Mouse (Mus musculus): Measurements from ENCODE around the gene Tmem170b.

Tmem170b gene

GRCm38 (mm10) chr13:41605099-41606010, at the start of gene Tmem170b:
Gene Tmem170b, plus strand, starts transcription at chr13:41605907.
- DNase-seq (ENCODE audit: low spot score): peak; percentile 98

- no peak for DNase-seq (ENCODE audit: low spot score)
Measured at GRCm38 (mm10) chr13:41561024-41561423, 44.7 kb upstream of the Tmem170b start.

GRCm38 (mm10) chr13:41568421-41568820, 37.3 kb upstream of the Tmem170b start:
- no peak for DNase-seq (ENCODE audit: low spot score)

- no peak for DNase-seq (ENCODE audit: low spot score)
Measured at GRCm38 (mm10) chr13:41568926-41569325, 36.8 kb upstream of the Tmem170b start.

DNA sequence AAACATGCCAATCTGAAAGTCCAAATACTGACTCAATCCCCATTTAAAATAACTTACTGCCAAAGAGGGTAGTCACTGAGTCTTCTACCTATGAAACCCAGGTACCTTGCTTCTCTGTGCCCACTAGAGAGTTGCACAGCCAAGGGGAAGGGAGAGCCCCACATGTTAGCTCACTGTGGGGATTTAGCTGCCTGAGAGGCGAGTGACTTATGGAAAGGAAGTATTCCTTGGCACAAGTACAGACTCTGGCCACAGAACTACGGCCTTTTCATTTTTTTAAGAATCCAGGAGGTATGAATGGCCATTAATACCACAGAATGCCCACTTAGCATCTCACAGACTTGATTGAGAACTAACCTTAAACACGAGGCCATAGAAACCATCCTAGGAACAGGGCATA, 35.9 kb upstream of the Tmem170b start:
- no peak for DNase-seq (ENCODE audit: low spot score)

DNA sequence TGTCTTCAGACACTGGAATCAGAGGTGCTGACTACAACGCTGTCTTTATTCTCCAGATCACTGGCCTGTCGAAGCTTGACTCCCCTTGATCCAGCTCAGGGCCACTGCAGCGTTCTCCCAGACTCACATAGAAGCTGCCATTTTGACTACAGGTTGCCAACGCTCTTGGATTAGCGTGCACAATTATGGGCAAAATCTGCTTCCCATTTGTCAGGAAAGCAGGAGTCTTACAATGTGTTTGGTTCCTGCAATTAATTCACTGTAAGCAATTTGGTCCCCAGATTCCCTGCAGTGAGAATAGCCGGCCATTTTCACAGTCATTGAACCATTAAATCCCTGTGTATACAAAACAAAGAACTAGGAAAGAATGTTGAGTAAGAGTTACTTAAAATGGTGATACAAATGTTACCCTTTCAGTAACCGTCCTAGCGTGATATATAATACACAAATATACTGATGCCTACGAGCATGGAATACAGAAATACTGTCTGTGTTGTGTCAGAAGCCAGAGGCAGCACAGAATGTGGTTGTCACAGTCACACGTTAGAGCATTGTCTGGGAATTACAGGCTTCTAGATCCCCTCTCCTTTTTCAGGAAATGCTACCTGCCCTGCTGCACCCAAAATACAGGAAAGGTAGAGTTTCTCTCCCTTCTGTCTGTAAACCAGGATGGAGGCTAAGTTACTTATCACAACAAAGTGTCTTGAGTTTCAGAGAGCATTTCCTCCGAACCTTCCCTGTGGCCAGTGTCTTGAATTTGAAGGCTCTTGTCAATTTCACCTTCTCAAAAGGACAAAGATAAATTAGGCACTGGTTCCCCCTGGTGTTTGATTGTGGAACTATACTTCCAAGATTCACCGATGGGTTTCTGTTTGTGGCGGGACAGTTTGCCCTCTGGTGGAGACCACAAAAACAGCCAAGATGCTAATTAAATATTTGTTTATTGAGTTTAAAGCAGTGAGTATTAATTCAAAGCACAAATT, 34.0 kb upstream of the Tmem170b start:
- peak; percentile 98 for DNase-seq (ENCODE audit: low spot score)

GRCm38 (mm10) chr13:41572351-41572735, 33.4 kb upstream of the Tmem170b start:
- DNase-seq (ENCODE audit: low spot score): no peak

- DNase-seq (ENCODE audit: low spot score): no peak
Measured at GRCm38 (mm10) chr13:41573126-41573846, 32.4 kb upstream of the Tmem170b start.

GRCm38 (mm10) chr13:41581058-41581457, 24.6 kb upstream of the Tmem170b start:
- no peak for DNase-seq (ENCODE audit: low spot score)

DNA sequence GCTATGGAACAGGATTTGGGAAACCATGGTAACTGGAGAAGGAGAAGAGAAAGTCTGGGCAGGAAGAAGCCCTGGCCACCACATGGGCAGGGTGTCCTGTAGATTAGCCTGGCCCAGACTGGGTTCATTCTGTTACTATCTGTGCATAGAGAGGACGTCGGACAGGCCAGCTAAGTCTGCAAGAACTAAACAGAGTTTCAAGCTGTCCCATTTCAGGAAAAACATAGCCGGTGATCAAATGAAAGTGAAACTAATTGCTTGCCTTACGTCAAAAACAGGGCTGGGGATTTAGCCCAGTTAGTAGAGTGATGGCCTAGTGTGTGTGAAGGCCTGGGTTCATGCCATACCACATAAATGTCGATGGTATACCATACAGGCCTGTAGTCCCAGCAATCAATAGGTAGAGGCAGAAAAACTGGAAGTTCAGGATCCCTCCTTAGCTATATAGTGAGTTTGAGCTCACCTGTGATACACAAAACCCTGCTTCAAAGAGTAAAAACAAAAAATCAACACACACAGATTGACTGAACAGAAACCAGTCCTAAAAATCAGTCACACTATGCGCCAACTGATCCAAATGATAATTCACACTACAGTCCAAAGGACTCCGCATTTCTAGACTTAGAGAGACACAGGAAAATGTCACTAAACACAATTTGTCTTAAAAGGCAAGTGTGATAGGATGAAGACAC, 21.9 kb upstream of the Tmem170b start:
- DNase-seq (ENCODE audit: low spot score): no peak

DNA sequence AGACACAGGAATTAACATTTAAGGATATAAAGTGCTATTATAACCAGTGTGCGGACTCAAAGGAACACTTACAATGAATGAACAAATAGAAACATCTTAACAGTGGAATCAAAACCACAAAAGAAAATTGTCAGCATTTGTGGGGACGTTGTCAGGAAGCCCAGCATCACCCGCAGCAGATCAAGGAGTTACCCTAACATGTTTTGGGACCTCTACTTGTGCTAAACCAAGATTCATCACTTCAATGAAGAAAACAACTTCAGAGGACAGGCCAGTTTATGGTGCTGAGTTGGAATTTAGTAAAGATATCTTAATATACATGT, 21.4 kb upstream of the Tmem170b start:
- no peak for DNase-seq (ENCODE audit: low spot score)

DNA sequence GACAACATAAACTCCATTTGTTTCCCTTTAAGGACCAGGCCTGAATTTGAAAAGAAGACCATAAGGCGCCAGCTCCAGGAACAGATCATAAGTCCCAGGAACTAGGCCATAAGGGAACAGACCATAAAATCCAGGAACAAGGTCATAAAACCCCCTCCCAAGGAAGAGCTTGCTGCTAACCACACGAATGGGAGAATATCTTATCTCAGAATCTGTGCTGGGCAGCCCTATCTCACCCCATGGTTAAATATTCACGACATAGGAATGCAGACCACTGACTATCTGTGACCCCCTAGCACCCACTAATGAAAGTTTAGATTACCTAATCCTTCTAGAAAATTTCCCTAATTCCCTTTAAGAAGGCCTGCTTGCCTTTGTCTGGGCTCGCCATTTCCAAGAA, 20.8 kb upstream of the Tmem170b start:
- DNase-seq (ENCODE audit: low spot score): no peak

DNA sequence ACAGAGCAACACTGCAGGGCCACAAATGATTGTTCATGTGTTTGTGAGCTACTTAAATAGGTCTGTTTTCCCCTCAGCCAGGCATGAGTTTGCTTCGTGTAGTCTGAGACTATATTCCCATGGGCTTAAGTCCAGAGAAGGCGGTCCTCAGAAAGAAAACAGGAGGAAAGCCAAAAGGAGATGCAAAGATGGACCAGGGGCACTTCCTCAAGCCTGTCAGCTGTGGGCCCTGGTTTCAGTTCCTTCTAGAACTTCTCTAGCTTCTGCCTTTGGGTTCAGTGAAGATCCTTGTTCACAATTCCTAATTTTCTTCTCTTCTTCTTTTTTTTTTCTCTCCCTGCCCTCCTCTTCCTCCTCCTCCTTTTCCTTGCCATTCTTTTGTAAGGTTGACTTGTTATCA, 9.0 kb upstream of the Tmem170b start:
- DNase-seq (ENCODE audit: low spot score): no peak

- no peak for DNase-seq (ENCODE audit: low spot score)
Measured at GRCm38 (mm10) chr13:41599977-41600376, 5.7 kb upstream of the Tmem170b start.

DNA sequence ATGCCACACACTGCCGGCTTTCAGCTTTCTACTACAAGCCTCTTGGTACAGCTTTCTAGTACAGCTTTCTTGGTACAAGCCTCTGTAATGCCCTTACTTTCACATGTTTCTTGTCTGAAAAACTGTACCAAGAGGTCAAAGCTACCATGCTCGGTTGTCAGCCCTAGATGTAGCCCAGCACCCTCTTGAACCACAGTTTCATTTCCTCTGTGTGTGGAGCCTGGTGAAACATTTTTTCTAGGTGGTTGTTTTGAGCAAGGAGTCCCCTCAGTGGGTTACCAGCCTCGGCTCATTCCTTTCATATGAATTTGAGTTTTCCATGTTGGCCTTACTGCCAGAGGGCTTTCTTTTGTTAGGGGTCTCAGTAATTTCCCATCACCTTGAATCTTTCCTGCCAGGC, 4.7 kb upstream of the Tmem170b start:
- DNase-seq (ENCODE audit: low spot score): no peak

DNA sequence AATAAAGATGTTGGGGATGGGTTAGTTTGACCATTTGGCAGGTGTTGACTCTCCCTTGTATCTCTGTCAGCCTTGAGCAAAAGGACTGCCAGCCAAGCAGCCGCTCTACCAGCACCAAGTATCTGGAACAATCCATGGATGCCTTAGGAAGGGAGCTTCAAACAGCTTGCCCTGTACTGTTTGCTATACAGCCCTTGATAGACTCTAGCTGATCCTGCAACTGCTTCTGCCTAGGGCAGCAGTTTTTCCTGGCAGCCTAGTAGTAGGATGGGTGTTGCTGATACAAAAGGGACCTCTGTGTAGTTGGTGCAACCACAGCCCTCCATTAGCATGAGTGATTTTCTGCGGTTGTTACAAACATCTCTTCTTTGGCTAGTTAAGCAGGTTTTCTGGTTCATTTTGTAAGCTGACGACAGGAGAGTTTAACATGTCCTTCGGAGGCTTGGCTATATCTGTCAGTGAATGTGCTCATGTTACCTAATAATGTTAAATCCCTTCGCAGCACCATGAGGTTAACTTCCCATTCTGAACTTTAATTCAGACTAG, 1.7 kb upstream of the Tmem170b start:
- no peak for DNase-seq (ENCODE audit: low spot score)

DNA sequence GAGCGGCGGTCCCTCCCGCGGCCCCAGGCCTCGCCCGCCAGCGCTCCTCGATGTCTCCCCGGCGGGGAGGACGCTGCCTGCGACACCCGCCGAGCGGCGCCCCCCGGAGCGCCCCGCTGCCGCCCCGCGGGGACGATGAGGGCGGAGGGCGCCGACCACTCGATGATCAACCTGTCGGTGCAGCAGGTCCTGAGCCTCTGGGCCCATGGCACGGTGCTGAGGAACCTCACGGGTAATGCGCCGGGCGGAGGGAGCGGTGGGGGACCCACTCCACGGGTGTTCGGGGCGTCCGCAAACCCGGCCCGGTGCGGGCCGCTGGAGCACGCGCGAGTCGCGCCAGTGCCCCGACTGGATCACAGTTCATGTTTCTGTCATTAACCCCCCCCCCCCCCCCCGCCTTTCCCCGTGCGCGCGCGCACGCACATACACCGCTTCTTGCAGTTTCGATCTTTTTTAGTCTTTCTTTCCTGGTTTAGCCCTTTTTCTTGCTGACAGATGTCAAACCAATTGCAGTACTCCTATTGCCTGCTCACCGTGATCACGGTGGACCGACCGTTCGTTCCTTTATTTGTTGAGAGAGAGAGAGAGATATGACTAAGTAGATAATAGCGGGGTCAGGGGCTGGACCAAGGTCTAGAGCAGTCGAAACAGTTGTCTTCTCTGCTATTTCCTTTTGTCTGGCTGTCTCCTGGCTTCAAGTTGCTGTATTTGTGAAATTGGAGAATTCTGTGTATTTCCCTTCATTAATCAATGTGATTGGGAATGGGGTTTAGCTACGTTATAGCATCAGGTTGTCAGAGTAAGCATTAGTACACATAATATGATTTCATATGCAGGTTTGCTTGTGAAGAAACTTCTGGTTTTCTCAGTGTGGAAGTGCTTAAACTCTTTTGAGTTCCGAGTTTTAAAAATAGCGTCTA, 634 bp downstream of the Tmem170b start:
- peak; percentile 50 for DNase-seq (ENCODE audit: low spot score)

GRCm38 (mm10) chr13:41607589-41607988, 1.9 kb downstream of the Tmem170b start:
- DNase-seq (ENCODE audit: low spot score): no peak

- no peak for DNase-seq (ENCODE audit: low spot score)
Measured at GRCm38 (mm10) chr13:41608559-41608958, 2.9 kb downstream of the Tmem170b start.

- DNase-seq (ENCODE audit: low spot score): no peak
Measured at GRCm38 (mm10) chr13:41611046-41611445, 5.3 kb downstream of the Tmem170b start.
